Mouse (Mus musculus): ENCODE results near the gene Mrps9.

Mrps9 gene

GRCm38 (mm10) chr1:42905148-42905547, 54.1 kb downstream of the Mrps9 start:
- DNase-seq (ENCODE audit: low read depth, low spot score), result no peak

- DNase-seq (ENCODE audit: low read depth, low spot score), result no peak
These were observed 55.7 kb downstream of the Mrps9 start for GRCm38 (mm10) chr1:42906696-42907095.

GRCm38 (mm10) chr1:42907153-42907552, 56.1 kb downstream of the Mrps9 start:
- DNase-seq (ENCODE audit: low read depth, low spot score), result no peak

GRCm38 (mm10) chr1:42915062-42915461, 64.0 kb downstream of the Mrps9 start:
- DNase-seq (ENCODE audit: low read depth, low spot score), result no peak

GRCm38 (mm10) chr1:42916719-42917118, 65.7 kb downstream of the Mrps9 start:
- DNase-seq (ENCODE audit: low read depth, low spot score), result no peak

GRCm38 (mm10) chr1:42917908-42918307, 66.9 kb downstream of the Mrps9 start:
- DNase-seq (ENCODE audit: low read depth, low spot score), result no peak

GRCm38 (mm10) chr1:42923924-42924323, 72.9 kb downstream of the Mrps9 start:
- no peak for DNase-seq (ENCODE audit: low read depth, low spot score)

- DNase-seq (ENCODE audit: low read depth, low spot score), result no peak
These were observed 82.6 kb downstream of the Mrps9 start for GRCm38 (mm10) chr1:42933613-42934012.

GRCm38 (mm10) chr1:42948486-42948885, 97.5 kb downstream of the Mrps9 start:
- no peak for DNase-seq (ENCODE audit: low read depth, low spot score)

- DNase-seq (ENCODE audit: low read depth, low spot score), result no peak
These were observed 101.9 kb downstream of the Mrps9 start, which contains the start of gene Gpr45 for GRCm38 (mm10) chr1:42952734-42953481. Gene Gpr45 (plus strand): TSS chr1:42952872.

GRCm38 (mm10) chr1:42953482-42953822, 102.4 kb downstream of the Mrps9 start:
- DNase-seq (ENCODE audit: low read depth, low spot score), result no peak

Measured in skeletal muscle tissue, adult 2 months (tissue).